Mouse (Mus musculus) CH12F3 (cell line): ENCODE results near the gene Gcnt2.
"Not testable (repeated sequence)": the region's sequence is repeated elsewhere in the genome, so short reads cannot be mapped to it uniquely, and the experiment has no call there.

Source experiments
- in situ Hi-C: fragments of 300-500 bp; cut with MboI; formaldehyde crosslinking; loops from 2 replicates; pipeline ENCODE4 v1.14.3; 2020; ENCODE audit warnings: low sequenced_read_pairs

Gene Gcnt2

GRCm38 (mm10) chr13:40868844-40869587 is 9.5 kb downstream of the Gcnt2 start:
- in situ Hi-C loops = no loop called here

GRCm38 (mm10) chr13:40874021-40874420 is 14.5 kb downstream of the Gcnt2 start:
- in situ Hi-C loops = no loop called here

- in situ Hi-C loops = no loop called here
Measured at GRCm38 (mm10) chr13:40875415-40875814, 15.9 kb downstream of the Gcnt2 start.

GRCm38 (mm10) chr13:40877589-40877988 is 18.0 kb downstream of the Gcnt2 start:
- in situ Hi-C loops = no loop called here

- in situ Hi-C loops = no loop called here
Measured at GRCm38 (mm10) chr13:40880557-40880956, 21.0 kb downstream of the Gcnt2 start.

GRCm38 (mm10) chr13:40882606-40883005 is 23.1 kb downstream of the Gcnt2 start:
- in situ Hi-C loops = no loop called here

GRCm38 (mm10) chr13:40883903-40884302 is 24.3 kb downstream of the Gcnt2 start:
- in situ Hi-C loops = no loop called here

- in situ Hi-C loops = no loop called here
Measured at GRCm38 (mm10) chr13:40884878-40885277, 25.3 kb downstream of the Gcnt2 start.

GRCm38 (mm10) chr13:40885935-40886642 is 26.5 kb downstream of the Gcnt2 start:
- in situ Hi-C loops = no loop called here

- in situ Hi-C loops = no loop called here
Measured at GRCm38 (mm10) chr13:40886643-40887381, 27.3 kb downstream of the Gcnt2 start.

- in situ Hi-C loops = no loop called here
Measured at GRCm38 (mm10) chr13:40890595-40890994, 31.0 kb downstream of the Gcnt2 start.

- in situ Hi-C loops = not testable (repeated sequence)
Measured at GRCm38 (mm10) chr13:40891369-40891768, 31.8 kb downstream of the Gcnt2 start.

- in situ Hi-C loops = no loop called here
Measured at GRCm38 (mm10) chr13:40892043-40892442, 32.5 kb downstream of the Gcnt2 start.

GRCm38 (mm10) chr13:40892547-40892946 is 33.0 kb downstream of the Gcnt2 start:
- in situ Hi-C loops = no loop called here

- in situ Hi-C loops = no loop called here
Measured at GRCm38 (mm10) chr13:40893573-40893972, 34.0 kb downstream of the Gcnt2 start.

- in situ Hi-C loops = not testable (repeated sequence)
Measured at GRCm38 (mm10) chr13:40898049-40898690, 38.6 kb downstream of the Gcnt2 start.

GRCm38 (mm10) chr13:40898698-40899097 is 39.1 kb downstream of the Gcnt2 start:
- in situ Hi-C loops = no loop called here

- in situ Hi-C loops = no loop called here
Measured at GRCm38 (mm10) chr13:40899349-40899993, 39.9 kb downstream of the Gcnt2 start.

GRCm38 (mm10) chr13:40899994-40900970 is 40.7 kb downstream of the Gcnt2 start:
- in situ Hi-C loops = no loop called here
